Mouse (Mus musculus): ENCODE data around the gene Gm8247.
"Not testable (repeated sequence)": the region's sequence is repeated elsewhere in the genome, so short reads cannot be mapped to it uniquely, and the experiment has no call there.

Gene Gm8247

DNA sequence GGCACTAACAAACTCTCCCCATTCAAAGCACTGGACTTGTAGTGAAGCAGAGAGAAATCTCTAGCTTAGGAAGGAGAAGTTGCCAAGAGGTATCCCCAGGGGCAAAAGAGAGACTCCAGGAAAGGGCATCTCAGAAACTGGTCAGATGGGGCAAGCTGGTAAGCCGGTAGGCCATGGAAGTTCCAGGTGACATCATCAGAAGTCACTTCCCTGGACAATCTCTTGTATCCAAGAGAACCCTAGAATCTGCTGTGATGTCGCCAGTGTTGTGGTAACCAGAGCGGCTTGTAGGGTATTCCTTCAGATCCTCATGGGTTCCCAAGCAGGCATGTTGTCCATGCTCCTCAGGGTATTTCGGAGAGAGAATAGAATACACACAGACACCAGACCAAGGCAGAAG, at the start of gene Gm8247:
TSS of gene Gm8247 (plus strand) at position 301 of the 400 bp plus-strand sequence.
- not testable (repeated sequence) for DNase-seq

GRCm38 (mm10) chr14:44547961-44548360, 35.0 kb upstream of the Gm8247 start:
- DNase-seq: not testable (repeated sequence)

- not testable (repeated sequence) for DNase-seq
These were observed 8.8 kb downstream of the Gm8247 start for GRCm38 (mm10) chr14:44591765-44592164.

- DNase-seq: not testable (repeated sequence)
These were observed 44.8 kb downstream of the Gm8247 start, which contains the start of gene Gm5624 for GRCm38 (mm10) chr14:44627737-44628136. Gm5624 (minus strand) TSS chr14:44627938.

All from thymus, postnatal 36 days (tissue).